Mouse (Mus musculus) E14TG2a.4 (cell line): ENCODE results near the gene Kirrel2.
A peak's percentile ranks its signal among the peaks of the same experiment; 100 is the strongest.

Source experiments
- H3K27me3 ChIP-seq: 2 replicates; pipeline ENCODE4 v1.6.1; 2014; ENCODE audit warnings: low read length, control low read depth; ENCODE audit not compliant: insufficient read depth
- H3K36me3 ChIP-seq: 2 replicates; pipeline ENCODE4 v1.6.1; 2014; ENCODE audit warnings: low read length, control low read depth; ENCODE audit not compliant: insufficient read depth
- H3K4me1 ChIP-seq: replicated peaks from 2 replicates; pipeline ENCODE4 v1.6.1; 2014; ENCODE audit warnings: low read depth, low read length, control low read depth
- H3K4me3 ChIP-seq: replicated peaks from 2 replicates; pipeline ENCODE4 v1.5.1; 2014; ENCODE audit warnings: mild to moderate bottlenecking, low read length
- H3K9me3 ChIP-seq: 2 replicates; pipeline ENCODE4 v1.6.1; 2014; ENCODE audit warnings: low read length, control low read depth
- CTCF ChIP-seq: conservative IDR thresholded peaks from 2 replicates; pipeline ENCODE4 v1.5.1; 2014; ENCODE audit warnings: low read length
- NANOG ChIP-seq: IDR thresholded peaks from 2 replicates; pipeline ENCODE4 v1.6.1; 2014; ENCODE audit warnings: borderline replicate concordance, low read length, mixed read lengths
- POU5F1 ChIP-seq: IDR thresholded peaks from 2 replicates; pipeline ENCODE4 v1.6.1; 2014; ENCODE audit warnings: low read length, borderline replicate concordance

Kirrel2 gene

DNA sequence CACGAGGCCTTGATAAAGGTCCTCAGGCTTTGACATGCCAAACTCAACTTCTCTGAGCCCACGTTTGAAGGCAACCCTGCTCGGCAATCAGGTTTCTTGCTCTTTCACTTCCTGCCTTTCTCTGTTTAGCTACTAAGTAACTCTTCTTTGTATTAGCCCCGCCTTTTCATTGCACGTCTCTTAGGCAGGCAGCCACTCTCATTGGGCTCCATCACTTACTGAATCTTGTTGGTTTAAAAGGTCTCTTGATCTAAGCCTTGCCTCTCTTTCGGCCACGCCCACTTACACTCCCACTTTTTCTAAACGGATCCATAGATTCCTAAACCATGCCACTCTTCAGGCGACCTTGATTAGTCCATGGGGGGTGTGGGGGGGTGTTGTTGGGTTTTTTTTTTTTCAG, 13.8 kb downstream of the Kirrel2 start:
- Histone ChIP-seq H3K9me3 (peaks cover 23% of the 10 kb centered on the region), H3K36me3 (peaks cover 57% of the 10 kb centered on the region), H3K4me3 (peak overlapping the region; percentile 85), H3K27me3 (no peaks in the 10 kb centered on the region), H3K4me1 (peaks cover 65% of the 10 kb centered on the region)
- TF ChIP-seq POU5F1 (no peak), NANOG (no peak), CTCF (no peak)

DNA sequence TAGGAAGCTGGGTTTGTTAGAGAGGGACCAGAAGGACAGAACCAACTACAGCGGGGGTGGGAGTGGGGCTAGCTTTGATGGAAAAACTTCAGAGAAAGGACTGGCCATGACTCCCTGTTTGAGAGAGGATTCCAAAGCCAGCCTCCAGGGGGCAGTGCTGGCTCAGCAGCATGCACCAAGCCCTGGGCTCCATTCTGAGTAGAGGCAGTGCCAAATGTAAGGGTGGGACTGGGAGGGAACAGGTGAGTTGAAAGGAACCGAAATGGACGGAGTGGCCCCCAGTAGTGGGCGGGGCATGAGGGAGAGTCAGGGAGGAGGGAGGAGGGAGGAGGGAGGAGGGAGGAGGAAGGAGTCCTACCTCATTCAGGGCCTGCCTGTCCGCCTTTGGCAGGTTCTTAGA, 16.8 kb downstream of the Kirrel2 start:
- Histone ChIP-seq H3K4me1 (peaks cover 87% of the 10 kb centered on the region), H3K27me3 (no peaks in the 10 kb centered on the region), H3K36me3 (peaks cover 63% of the 10 kb centered on the region), H3K4me3 (peak overlapping the region; percentile 80), H3K9me3 (no peaks in the 10 kb centered on the region)
- TF ChIP-seq NANOG (no peak), POU5F1 (no peak), CTCF (peak; percentile 81)

DNA sequence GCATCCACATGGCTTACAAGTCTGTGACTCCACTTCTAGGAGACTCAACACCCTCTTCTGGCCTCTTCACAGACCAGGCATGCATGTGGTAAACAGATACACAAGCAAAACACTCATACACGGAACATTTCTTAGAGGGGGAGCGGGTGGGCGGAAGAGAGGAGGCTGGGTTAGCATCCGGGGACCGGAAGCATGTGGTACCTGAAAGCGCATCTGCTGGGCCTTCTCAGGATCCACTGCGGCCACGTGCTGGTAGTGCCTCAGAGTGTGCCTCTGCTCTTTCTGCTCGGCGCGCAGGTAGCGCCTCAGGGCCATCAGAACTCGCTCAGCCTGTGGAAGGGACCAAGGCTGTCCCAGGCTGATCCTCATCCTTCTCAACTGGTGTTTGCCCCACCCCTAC, 17.8 kb downstream of the Kirrel2 start:
- H3K9me3 ChIP-seq = no peaks in the 10 kb centered on the region
- peaks cover 95% of the 10 kb centered on the region for H3K4me1 ChIP-seq
- H3K27me3 ChIP-seq = no peaks in the 10 kb centered on the region
- H3K4me3 ChIP-seq = peak overlapping the region; percentile 80
- no peak for TF ChIP-seq NANOG
- TF ChIP-seq POU5F1 = no peak
- no peak for TF ChIP-seq CTCF
- H3K36me3 ChIP-seq = peaks cover 71% of the 10 kb centered on the region

DNA sequence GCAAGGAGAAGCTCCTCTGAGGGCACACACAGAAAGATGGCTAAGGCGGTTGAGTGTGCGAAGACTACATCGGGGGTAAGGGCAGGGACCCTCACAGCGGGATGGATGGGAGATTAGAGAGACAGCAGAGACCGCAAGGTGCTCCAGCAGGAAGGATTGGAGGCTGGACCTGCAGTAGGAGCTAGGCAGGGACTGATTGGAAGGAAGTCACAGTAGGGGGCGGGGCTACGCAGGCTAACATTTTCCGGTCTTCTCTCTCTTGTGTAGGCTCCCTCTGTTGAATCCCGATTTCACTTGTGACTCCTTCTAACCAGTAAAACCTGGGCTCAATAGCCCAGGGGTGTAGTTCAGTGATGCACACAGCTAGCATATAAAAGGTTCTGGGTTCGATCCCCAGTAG, 20.6 kb downstream of the Kirrel2 start:
- Histone ChIP-seq H3K36me3 (peaks cover 65% of the 10 kb centered on the region), H3K4me1 (peaks cover 94% of the 10 kb centered on the region), H3K4me3 (peak overlapping the region; percentile 88), H3K27me3 (no peaks in the 10 kb centered on the region), H3K9me3 (no peaks in the 10 kb centered on the region)
- TF ChIP-seq CTCF (no peak), NANOG (no peak), POU5F1 (no peak)

DNA sequence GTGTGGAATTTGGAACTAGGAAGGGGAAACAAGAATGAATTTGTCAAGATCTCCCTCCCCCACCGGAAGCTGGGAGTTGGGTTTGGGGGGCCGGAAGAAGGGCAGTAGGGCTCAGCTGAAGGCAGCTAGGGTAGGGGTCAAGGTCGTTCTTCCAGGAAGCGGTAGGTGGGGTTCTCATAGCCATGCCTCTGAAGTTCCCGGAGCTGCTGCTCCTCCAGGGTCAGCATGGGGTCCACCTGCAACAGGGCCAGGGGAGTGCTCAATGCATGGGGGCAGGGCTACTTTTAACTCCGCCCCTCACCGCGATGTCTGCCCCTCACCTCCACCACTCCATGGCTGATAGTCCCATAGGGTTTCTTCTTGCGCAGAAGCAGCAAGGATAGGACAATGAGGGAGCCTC, 22.3 kb downstream of the Kirrel2 start:
- peak overlapping the region; percentile 88 for H3K4me3 ChIP-seq
- H3K36me3 ChIP-seq = peaks cover 57% of the 10 kb centered on the region
- H3K4me1 ChIP-seq = peaks cover 87% of the 10 kb centered on the region
- H3K9me3 ChIP-seq = no peaks in the 10 kb centered on the region
- no peaks in the 10 kb centered on the region for H3K27me3 ChIP-seq
- no peak for TF ChIP-seq NANOG
- TF ChIP-seq CTCF = no peak
- TF ChIP-seq POU5F1 = no peak

DNA sequence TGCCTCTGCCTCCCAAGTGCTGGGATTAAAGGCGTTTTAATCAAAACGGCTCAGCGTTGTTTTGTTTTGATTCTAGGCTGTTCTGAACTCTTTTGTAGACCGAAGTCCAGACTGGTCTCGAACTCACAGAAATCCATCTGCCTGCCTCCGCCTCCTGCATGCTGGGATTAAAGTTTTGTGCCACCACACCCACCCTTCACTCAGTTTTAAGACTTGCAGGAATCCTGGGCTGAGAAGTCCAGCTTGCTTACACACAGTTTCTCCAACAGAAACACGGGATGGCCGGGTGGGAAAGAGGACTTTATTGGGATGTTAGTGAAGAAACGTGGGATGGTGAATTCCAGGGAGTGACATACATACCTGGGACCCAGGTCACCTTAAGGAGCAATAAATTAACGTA, 22.8 kb downstream of the Kirrel2 start:
- H3K9me3 ChIP-seq = no peaks in the 10 kb centered on the region
- H3K36me3 ChIP-seq = peaks cover 52% of the 10 kb centered on the region
- H3K4me1 ChIP-seq = peaks cover 87% of the 10 kb centered on the region
- no peak for TF ChIP-seq NANOG
- TF ChIP-seq CTCF = no peak
- TF ChIP-seq POU5F1 = no peak
- H3K27me3 ChIP-seq = no peaks in the 10 kb centered on the region
- peak overlapping the region; percentile 88 for H3K4me3 ChIP-seq

DNA sequence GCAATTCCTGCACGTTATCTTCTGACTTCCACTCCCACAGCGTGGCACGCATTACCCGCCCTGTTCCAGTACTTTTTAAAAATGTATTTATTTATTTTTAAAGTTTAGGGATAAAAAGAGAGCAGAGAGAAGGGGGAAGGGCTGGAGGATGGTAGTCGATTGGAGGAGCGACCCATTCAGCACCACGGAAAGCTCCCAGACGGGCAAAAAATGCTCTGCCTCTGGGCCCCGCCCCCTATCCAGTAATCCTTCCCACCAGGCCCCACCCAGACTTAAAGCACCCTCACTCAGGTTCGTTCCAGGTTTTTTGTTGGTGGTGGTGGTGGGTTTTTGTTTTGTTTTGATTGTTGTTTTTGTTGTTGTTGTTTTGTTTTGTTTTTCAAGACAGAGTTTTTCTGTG, 23.3 kb downstream of the Kirrel2 start:
- Histone ChIP-seq H3K27me3 (no peaks in the 10 kb centered on the region), H3K4me1 (peaks cover 86% of the 10 kb centered on the region), H3K9me3 (no peaks in the 10 kb centered on the region), H3K36me3 (peaks cover 51% of the 10 kb centered on the region), H3K4me3 (peak overlapping the region; percentile 88; the same call in 1 of the 2 replicates)
- no peak for TF ChIP-seq POU5F1
- TF ChIP-seq NANOG = no peak
- no peak for TF ChIP-seq CTCF

DNA sequence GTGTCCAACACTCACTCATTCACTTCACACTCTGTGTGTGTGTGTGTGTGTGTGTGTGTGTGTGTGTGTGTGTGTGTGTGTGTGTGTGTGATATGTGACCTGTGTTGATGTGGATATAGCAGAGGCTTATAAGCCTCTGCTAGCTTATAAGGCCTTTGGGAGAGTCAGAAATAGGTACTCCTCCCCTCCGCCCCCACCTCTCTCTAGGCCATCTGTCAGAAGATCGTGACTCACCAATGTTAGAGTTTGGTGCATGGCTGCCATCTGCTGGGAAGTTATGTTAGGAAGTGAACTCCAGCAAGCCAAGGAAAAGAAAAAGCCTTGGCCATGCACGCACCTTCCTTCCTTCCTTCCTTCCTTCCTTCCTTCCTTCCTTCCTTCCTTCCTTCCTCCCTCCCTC, 25.7 kb downstream of the Kirrel2 start:
- peaks cover 72% of the 10 kb centered on the region for H3K4me1 ChIP-seq
- no peak overlapping the region for H3K4me3 ChIP-seq
- H3K27me3 ChIP-seq = no peaks in the 10 kb centered on the region
- peaks cover 56% of the 10 kb centered on the region for H3K36me3 ChIP-seq
- no peak for TF ChIP-seq NANOG
- no peak for TF ChIP-seq POU5F1
- no peak; the same call in 1 of the 2 replicates for TF ChIP-seq CTCF
- H3K9me3 ChIP-seq = no peaks in the 10 kb centered on the region

DNA sequence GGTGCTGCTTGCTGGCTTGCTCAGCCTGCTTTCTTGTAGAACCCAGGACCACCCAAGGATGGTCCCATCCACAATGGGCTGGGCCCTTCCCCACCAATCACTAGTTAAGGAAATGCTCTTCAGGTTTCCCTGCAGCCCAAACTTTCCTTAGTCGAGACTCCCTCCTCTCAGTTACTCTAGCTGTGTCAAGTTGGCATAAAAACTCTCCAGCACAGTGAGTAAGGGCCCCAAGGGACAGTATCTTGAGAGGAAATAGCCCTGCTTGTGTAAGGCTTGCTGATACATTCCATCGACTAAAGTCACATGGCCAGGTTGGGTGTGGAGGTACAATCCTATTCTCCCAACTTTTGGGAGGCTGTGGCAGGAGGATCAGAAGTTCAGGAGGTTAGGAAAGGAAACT, 27.3 kb downstream of the Kirrel2 start:
- Histone ChIP-seq H3K4me1 (peaks cover 63% of the 10 kb centered on the region), H3K27me3 (no peaks in the 10 kb centered on the region), H3K4me3 (no peak overlapping the region), H3K36me3 (peaks cover 56% of the 10 kb centered on the region), H3K9me3 (no peaks in the 10 kb centered on the region)
- no peak for TF ChIP-seq NANOG
- no peak for TF ChIP-seq CTCF
- TF ChIP-seq POU5F1 = no peak

DNA sequence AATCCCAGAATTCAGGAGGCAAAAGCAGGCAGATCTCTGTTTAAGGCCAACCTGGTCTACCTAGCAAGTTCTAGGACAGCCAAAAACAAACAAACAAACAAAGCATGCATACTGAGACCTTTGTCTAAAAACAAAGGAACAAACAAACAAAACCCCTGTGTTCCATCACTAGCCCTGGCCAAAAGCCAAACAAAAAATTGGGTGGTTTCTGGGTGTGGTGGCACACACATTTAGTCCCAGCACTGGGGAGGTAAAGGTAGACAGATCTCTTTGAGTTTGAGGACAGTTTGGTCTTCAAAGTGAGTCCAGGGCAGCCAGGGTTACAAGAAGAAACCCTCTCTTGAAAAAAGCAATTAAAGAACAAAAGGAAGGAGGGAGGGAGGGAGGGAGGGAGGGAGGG, 28.2 kb downstream of the Kirrel2 start:
- Histone ChIP-seq H3K4me1 (peaks cover 62% of the 10 kb centered on the region), H3K4me3 (no peak overlapping the region), H3K36me3 (peaks cover 57% of the 10 kb centered on the region), H3K9me3 (no peaks in the 10 kb centered on the region), H3K27me3 (no peaks in the 10 kb centered on the region)
- no peak for TF ChIP-seq CTCF
- no peak for TF ChIP-seq NANOG
